Mouse (Mus musculus) adipose tissue, adult 10 weeks (tissue): ENCODE data around the gene Sox15. TPM values are rescaled to one million over a fixed set of nuclear protein-coding genes. Genes with fewer than 3 reads are reported as not detected.

Source experiments
- polyA plus RNA-seq: library from polyadenylated mRNA; stranded (reverse); fragments of 350-450 nt; fragmentation: Illumina TruSeq; extraction: RNeasy Lipid Tissue Mini Kit (QIAGEN cat#74804); gene quantifications from one replicate; pipeline ENCODE4 v1.2.3, GENCODE M21; 2014; ENCODE audit warnings: low read depth, low replicate concordance

The Sox15 gene
- 0.92 TPM for polyA plus RNA-seq

DNA sequence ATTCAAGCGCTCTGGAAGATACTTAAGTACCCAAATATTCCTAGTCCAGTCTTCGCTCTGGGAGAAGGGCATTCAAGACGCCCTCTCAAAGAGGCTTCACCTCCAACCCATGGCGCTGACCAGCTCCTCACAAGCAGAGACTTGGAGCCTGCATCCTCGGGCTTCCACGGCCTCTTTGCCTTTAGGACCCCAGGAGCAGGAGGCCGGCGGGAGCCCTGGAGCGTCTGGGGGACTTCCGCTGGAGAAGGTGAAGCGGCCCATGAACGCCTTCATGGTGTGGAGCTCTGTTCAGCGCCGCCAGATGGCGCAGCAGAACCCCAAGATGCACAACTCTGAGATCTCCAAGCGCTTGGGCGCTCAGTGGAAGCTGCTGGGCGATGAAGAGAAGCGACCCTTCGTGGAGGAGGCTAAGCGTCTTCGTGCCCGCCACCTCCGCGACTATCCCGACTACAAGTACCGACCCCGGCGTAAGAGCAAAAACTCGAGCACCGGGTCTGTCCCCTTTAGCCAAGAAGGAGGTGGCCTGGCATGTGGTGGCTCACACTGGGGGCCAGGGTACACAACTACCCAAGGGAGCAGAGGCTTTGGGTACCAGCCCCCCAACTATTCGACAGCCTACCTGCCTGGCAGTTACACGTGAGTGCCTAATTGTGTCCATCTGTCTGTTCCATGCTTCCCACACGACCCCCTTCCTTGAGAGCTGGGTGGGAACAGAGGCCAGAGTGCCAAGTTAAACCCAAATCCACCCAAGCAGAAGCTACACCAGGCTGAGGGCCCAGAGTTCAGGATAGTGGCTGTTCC is at the start of gene Sox15:
Sox15 (plus strand) TSS at position 51 of the 801 bp plus-strand sequence.

DNA sequence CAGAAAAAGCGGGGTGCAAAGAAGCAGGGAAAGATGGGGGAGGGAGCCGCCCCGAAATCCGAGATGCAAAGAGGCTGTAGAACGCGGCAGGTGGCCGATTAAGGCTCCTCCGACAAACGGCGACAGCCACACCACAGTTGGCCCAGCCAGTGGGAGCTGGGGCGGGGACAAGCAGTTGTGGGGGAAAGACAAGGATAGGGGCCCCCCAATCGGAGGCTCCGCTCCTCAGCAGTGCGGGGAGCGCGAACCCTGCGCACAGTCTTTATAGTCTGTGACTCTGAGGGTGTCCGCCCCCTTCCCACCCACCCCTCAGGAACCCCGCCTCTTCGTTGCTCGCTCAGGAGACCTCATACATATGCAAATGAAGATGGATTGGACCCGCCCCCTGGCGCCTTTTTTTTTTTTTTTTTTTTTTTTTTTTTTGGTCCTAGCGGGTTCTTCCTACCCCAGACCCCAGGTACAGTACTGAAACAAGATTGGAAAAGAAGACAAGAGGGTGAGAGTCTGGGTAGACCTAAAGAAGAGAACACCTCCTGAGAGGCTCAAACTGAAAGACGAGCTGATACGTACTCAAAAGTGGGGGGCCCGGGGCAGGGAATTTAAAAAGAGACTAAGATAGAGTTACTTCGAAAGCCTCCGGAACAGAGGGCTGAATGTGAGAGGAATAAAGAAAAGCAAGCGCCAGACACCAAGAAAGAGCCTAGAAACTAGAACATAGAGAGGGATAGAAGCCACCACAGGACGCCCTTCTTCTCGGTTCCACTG is 49.2 kb upstream of the Sox15 start, which contains the start of gene Atp1b2:
Atp1b2 (minus strand) TSS at position 217 of the 765 bp plus-strand sequence.

DNA sequence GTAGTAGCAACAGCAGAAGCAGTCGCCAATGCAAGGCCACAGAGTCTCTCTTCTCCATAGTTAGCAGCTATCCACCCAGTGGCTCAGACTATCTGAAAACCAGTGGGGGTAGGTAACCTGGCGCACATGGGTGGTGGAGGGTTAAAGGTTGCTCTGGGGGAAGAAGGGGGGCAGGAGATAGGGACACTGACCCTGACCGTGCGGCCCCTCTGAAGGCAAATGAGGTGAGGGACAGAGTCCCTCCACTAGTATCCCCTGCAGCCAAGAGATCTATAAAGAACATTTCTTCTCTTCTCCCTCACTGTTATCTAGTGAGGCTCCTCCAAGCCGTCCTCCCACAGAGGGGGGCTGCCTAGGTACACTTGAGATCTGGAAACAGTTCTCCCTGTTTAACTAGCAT is 37.3 kb upstream of the Sox15 start, which contains the start of gene Shbg:
Shbg (minus strand) TSS at position 101 of the 400 bp plus-strand sequence.

GRCm38 (mm10) chr11:69621571-69622268 is 33.4 kb upstream of the Sox15 start, which contains the start of gene Sat2:
Sat2 (plus strand) TSS chr11:69622024.

GRCm38 (mm10) chr11:69632284-69633089 is 22.6 kb upstream of the Sox15 start, which contains the start of gene Fxr2:
Fxr2 (plus strand) TSS chr11:69632990.

GRCm38 (mm10) chr11:69662213-69662966 is 7.3 kb downstream of the Sox15 start, which contains the start of gene Mpdu1:
Mpdu1 (minus strand) TSS chr11:69662642.

GRCm38 (mm10) chr11:69665961-69666664 is 11.0 kb downstream of the Sox15 start, which contains the start of gene Cd68:
Cd68 (minus strand) TSS chr11:69666153.

DNA sequence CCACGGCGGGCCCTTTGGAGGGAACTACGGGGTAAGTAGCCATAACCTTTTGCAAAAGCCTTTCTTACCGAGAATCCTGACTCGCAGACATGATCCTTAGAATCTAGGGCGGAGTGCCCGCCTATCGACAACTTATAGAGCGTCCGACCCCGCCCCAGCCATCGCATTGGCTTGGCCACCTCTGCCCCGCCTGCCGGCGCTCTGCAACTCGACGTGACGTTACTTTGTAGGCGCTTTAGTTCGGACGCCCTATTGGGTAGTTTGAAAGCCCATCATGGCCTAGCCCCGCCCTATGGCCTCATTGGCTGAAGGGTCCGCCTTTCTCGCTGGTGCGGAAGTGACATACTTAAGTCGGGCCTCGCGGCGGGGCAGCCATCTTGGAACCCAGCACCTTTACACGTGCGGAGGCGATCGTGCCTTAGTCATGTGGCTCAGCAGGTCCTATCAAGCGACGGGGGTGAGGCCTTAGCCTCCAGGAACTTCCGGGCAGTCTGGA is 17.1 kb downstream of the Sox15 start, which contains the start of gene Eif4a1:
Eif4a1 (minus strand) TSS at position 213 of the 496 bp plus-strand sequence.

GRCm38 (mm10) chr11:69681314-69682208 is 26.4 kb downstream of the Sox15 start, which contains the start of gene Senp3:
Senp3 (minus strand) TSS chr11:69682084.

DNA sequence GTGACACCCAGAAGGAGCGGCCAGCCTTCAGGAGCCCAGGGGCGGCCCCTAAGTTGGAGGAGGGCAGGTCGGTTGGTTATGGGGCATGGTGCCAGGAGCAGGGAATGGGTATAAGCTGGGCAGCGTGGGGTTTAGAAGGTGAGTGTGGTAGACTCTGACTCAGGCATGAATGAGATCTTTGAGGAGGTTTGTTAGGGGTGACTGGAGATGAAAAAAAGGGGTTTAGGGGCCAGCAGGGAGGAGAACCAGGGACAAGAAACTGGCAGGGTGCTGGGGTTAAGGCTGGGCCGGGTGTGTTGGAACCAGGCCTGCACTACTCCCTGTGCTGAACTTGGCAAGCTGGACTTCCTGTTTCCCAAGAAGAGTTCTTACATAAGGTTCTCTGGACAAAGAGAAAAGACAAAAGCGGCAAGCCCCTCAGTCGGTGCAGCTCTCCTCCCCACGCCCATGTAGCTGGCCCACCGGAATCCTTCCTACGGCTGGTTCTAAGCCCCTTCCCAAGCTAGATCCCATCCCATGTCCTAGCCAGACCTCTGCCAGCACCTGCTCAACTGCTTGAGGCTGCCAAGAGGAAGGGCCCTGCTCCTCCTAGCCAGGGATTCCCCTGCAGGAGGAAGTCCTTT is 30.5 kb downstream of the Sox15 start, which contains the start of gene Tnfsf13:
Tnfsf13 (minus strand) TSS at position 259 of the 623 bp plus-strand sequence.

GRCm38 (mm10) chr11:69695361-69696181 is 40.5 kb downstream of the Sox15 start, which contains the start of the genes Tnfsf12 and Tnfsfm13:
Tnfsf12 (minus strand) TSS chr11:69695849.
Tnfsfm13 (minus strand) TSS chr11:69696098.

Other genes with a start within 250 kb of the Sox15 start
- 22.5 TPM for gene Kdm6b, start 241.6 kb upstream of the Sox15 start, polyA plus RNA-seq
- gene Dnah2, start 106.2 kb upstream of the Sox15 start, polyA plus RNA-seq, result 1.2 TPM
- gene Efnb3, start 95.1 kb upstream of the Sox15 start, polyA plus RNA-seq, result 1.1 TPM
- gene Wrap53, start 75.1 kb upstream of the Sox15 start, polyA plus RNA-seq, result 9.2 TPM
- 35.1 TPM for gene Trp53, start 75.0 kb upstream of the Sox15 start, polyA plus RNA-seq
- 14.8 TPM for gene Atp1b2, start 49.4 kb upstream of the Sox15 start, polyA plus RNA-seq
- not detected for gene Shbg, start 37.4 kb upstream of the Sox15 start, polyA plus RNA-seq
- 16.0 TPM for gene Sat2, start 33.3 kb upstream of the Sox15 start, polyA plus RNA-seq
- 64.4 TPM for gene Fxr2, start 22.3 kb upstream of the Sox15 start, polyA plus RNA-seq
- 89.0 TPM for gene Mpdu1, start 7.3 kb downstream of the Sox15 start, polyA plus RNA-seq
- gene Cd68, start 10.8 kb downstream of the Sox15 start, polyA plus RNA-seq, result 45.6 TPM
- gene Eif4a1, start 17.1 kb downstream of the Sox15 start, polyA plus RNA-seq, result 395 TPM
- 67.4 TPM for gene Senp3, start 26.8 kb downstream of the Sox15 start, polyA plus RNA-seq
- 5.4 TPM for gene Tnfsf13, start 30.5 kb downstream of the Sox15 start, polyA plus RNA-seq
- gene Tnfsf12, start 40.5 kb downstream of the Sox15 start, polyA plus RNA-seq, result 19.2 TPM
- gene Tnfsfm13, start 40.8 kb downstream of the Sox15 start, polyA plus RNA-seq, result 8.1 TPM
- 43.9 TPM for gene Polr2a, start 103.3 kb downstream of the Sox15 start, polyA plus RNA-seq
- 1.5 TPM for gene Slc35g3, start 106.7 kb downstream of the Sox15 start, polyA plus RNA-seq
- gene Zbtb4, start 110.6 kb downstream of the Sox15 start, polyA plus RNA-seq, result 28.9 TPM
- gene Chrnb1, start 140.6 kb downstream of the Sox15 start, polyA plus RNA-seq, result 8.3 TPM
- 8.7 TPM for gene Fgf11, start 146.5 kb downstream of the Sox15 start, polyA plus RNA-seq
- gene Tmem102, start 150.3 kb downstream of the Sox15 start, polyA plus RNA-seq, result 13.6 TPM
- gene Gm39566, start 160.0 kb downstream of the Sox15 start, polyA plus RNA-seq, result 2.2 TPM
- 14.1 TPM for gene Spem2, start 163.2 kb downstream of the Sox15 start, polyA plus RNA-seq
- 23.3 TPM for gene Spem1, start 166.9 kb downstream of the Sox15 start, polyA plus RNA-seq
- 19.0 TPM for gene Nlgn2, start 182.5 kb downstream of the Sox15 start, polyA plus RNA-seq
- gene Tmem256, start 183.2 kb downstream of the Sox15 start, polyA plus RNA-seq, result 183 TPM
- 31.1 TPM for gene Plscr3, start 191.1 kb downstream of the Sox15 start, polyA plus RNA-seq
- 23.7 TPM for gene Tnk1, start 203.4 kb downstream of the Sox15 start, polyA plus RNA-seq
- not detected for gene Tmem95, start 222.7 kb downstream of the Sox15 start, polyA plus RNA-seq
- 9.4 TPM for gene Kctd11, start 226.1 kb downstream of the Sox15 start, polyA plus RNA-seq
- gene Acap1, start 240.2 kb downstream of the Sox15 start, polyA plus RNA-seq, result 43.9 TPM
- gene 2810408A11Rik, start 245.7 kb downstream of the Sox15 start, polyA plus RNA-seq, result 14.3 TPM
- gene Neurl4, start 245.8 kb downstream of the Sox15 start, polyA plus RNA-seq, result 35.5 TPM